Mouse (Mus musculus) G1E (cell line): ENCODE data around the gene Spint5. TPM values are rescaled to one million over a fixed set of nuclear protein-coding genes. Genes with fewer than 3 reads are reported as not detected.
A peak's percentile ranks its signal among the peaks of the same experiment; 100 is the strongest.

Source experiments
- ATAC-seq: 2 replicates; pipeline ENCODE4 v1.8.0; 2016; ENCODE audit warnings: mild to moderate bottlenecking; ENCODE audit not compliant: insufficient number of reproducible peaks, poor library complexity, low FRiP score, severe bottlenecking; ENCODE audit errors: extremely low read depth
- DNase-seq: peaks from one replicate; pipeline ENCODE4 v3.0.0; 2012; ENCODE audit warnings: low spot score
- H3K27me3 ChIP-seq: 2 replicates; pipeline ENCODE4 v1.6.1; 2012; ENCODE audit warnings: mild to moderate bottlenecking, low read length, inconsistent platforms; ENCODE audit not compliant: insufficient read depth
- H3K36me3 ChIP-seq: replicated peaks from 2 replicates; pipeline ENCODE3; 2012; ENCODE audit warnings: mild to moderate bottlenecking, inconsistent platforms
- H3K4me1 ChIP-seq: 2 replicates; pipeline ENCODE4 v1.6.1; 2012; ENCODE audit warnings: low read depth, low read length, inconsistent platforms, mixed read lengths; ENCODE audit not compliant: insufficient read depth
- H3K4me3 ChIP-seq: 2 replicates; pipeline ENCODE4 v1.5.1; 2012; ENCODE audit warnings: low read depth, mild to moderate bottlenecking, inconsistent platforms, low read length, moderate library complexity, mixed read lengths
- H3K9me3 ChIP-seq: replicated peaks from 2 replicates; pipeline ENCODE4 v1.6.1; 2012; ENCODE audit warnings: inconsistent platforms
- CTCF ChIP-seq: IDR thresholded peaks from 2 replicates; pipeline ENCODE4 v1.5.1; 2012; ENCODE audit warnings: low read depth, low read length, inconsistent platforms, mixed read lengths
- GATA1 ChIP-seq: IDR thresholded peaks from 2 replicates; pipeline ENCODE4 v1.6.1; 2012; ENCODE audit warnings: borderline replicate concordance, low read length, inconsistent platforms, mixed read lengths
- GATA2 ChIP-seq: IDR thresholded peaks from 2 replicates; pipeline ENCODE4 v1.6.1; 2012; ENCODE audit warnings: low read depth, low read length, inconsistent platforms, borderline replicate concordance
- POLR2AphosphoS5 ChIP-seq: IDR thresholded peaks from 2 replicates; pipeline ENCODE4 v1.6.1; 2012; ENCODE audit warnings: low read depth, low read length, inconsistent platforms; ENCODE audit not compliant: insufficient replicate concordance
- TAL1 ChIP-seq: conservative IDR thresholded peaks from 2 replicates; pipeline ENCODE4 v1.6.1; 2012; ENCODE audit warnings: low read depth, low read length, inconsistent platforms, mixed read lengths
- polyA plus RNA-seq: library from polyadenylated mRNA; stranded (reverse); fragments of >175 nt; gene quantifications from 2 replicates; pipeline ENCODE4 v1.2.3, GENCODE M21; 2012
- total RNA-seq, 2 experiments: library from RNA; stranded (forward) in 1 of 2; stranded (reverse) in 1 of 2; fragments of 200-1000 nt in 1 of 2; fragments of >200 nt in 1 of 2; fragmentation: Nextera tagmentation in 1 of 2; gene quantifications; 2 replicates each; pipeline ENCODE4 v1.2.3; 2014 to 2017

Gene Spint5
- total RNA-seq (2014; fragmentation: Nextera tagmentation) (not detected in 2 replicates), total RNA-seq (2017) (not detected in 2 replicates), polyA plus RNA-seq (not detected in 2 replicates)

DNA sequence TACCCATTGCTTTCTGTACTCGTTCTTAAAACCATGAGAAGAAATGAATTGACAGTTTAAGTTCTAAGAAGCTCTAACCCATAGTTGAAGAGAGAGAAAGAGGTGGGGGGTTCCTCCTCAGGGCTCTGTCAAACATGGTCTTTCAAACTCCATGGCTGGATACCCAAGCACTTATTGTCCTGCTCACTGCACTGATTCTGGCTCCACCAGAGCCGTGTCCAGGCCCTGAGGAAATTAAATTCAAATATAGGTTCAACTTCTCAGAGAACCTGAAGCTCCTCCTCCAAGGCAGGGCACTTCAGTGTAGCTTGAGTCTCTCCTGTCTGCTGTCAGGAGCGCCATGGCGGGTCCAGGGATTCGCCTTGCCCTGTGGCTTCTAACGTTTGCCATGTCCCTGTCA lies at the start of gene Spint5:
Gene Spint5, plus strand, starts transcription at position 301 of the 400 bp plus-strand sequence.
- Histone ChIP-seq H3K9me3 (no peaks in the 10 kb centered on the region), H3K36me3 (no peaks in the 10 kb centered on the region), H3K4me3 (no peak within 1 kb of the TSS), H3K27me3 (peaks cover 6% of the 10 kb centered on the region; the same call in 1 of the 2 replicates), H3K4me1 (no peaks in the 10 kb centered on the region)
- DNase-seq (no peak), ATAC-seq (no peak)
- TF ChIP-seq GATA1 (no peak), GATA2 (no peak), CTCF (no peak), POLR2AphosphoS5 (no peak)

GRCm38 (mm10) chr2:164670261-164670660 lies 44.8 kb upstream of the Spint5 start:
- Histone ChIP-seq H3K27me3 (no peaks in the 10 kb centered on the region), H3K36me3 (no peaks in the 10 kb centered on the region), H3K9me3 (peaks cover 9% of the 10 kb centered on the region), H3K4me3 (no peak overlapping the region), H3K4me1 (no peaks in the 10 kb centered on the region; the same call in 1 of the 2 replicates)
- TF ChIP-seq CTCF: no peak
- no peak for TF ChIP-seq POLR2AphosphoS5
- no peak for TF ChIP-seq TAL1
- no peak for TF ChIP-seq GATA1
- no peak for TF ChIP-seq GATA2
- ATAC-seq (no peak), DNase-seq (no peak)

DNA sequence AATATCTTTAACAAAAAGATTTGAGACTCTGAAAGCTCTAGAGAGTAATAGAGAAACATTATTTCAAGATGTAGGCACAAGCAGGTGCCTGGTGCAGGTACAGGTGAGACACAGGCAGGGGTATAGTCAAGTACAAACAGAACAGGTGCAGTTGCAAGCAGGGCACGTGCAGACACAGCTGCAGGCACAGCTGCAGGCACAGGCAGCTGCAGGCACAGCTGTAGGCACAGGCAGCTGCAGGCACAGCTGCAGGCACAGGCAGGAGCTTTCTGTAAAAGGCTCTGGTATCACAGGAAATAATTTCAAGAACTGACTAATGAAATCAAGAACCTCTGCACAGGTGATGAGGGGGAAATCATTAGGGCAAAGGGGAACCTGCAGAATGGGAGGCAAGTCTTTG lies 44.2 kb upstream of the Spint5 start:
- DNase-seq (no peak), ATAC-seq (no peak)
- H3K27me3 ChIP-seq: no peaks in the 10 kb centered on the region
- no peaks in the 10 kb centered on the region for H3K36me3 ChIP-seq
- no peak overlapping the region for H3K4me3 ChIP-seq
- no peak for TF ChIP-seq POLR2AphosphoS5
- no peak for TF ChIP-seq GATA1
- no peaks in the 10 kb centered on the region; the same call in 1 of the 2 replicates for H3K4me1 ChIP-seq
- H3K9me3 ChIP-seq: peaks cover 10% of the 10 kb centered on the region

DNA sequence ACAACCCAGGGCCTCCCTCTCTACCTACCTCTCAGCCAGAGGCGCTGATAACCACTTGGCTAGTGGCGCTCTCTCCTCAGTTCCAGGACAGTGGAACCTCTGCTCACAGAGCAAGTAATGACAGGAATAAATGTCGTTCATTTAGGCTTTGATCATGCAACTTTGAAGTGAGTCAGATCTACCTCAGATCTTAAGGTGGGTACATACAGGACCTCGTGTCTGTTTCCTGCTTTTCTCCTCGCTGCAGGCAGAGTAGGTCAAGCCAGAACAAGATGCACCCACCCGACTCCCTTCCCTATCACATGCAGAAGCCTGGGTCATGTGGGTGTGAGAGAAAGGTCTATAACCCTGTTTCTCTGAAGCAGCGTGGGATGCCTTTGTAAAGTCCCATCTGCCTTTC lies 41.1 kb upstream of the Spint5 start, which contains the start of gene Wfdc11:
Gene Wfdc11, minus strand, starts transcription at position 101 of the 400 bp plus-strand sequence.
- ATAC-seq (no peak), DNase-seq (no peak)
- no peaks in the 10 kb centered on the region for H3K36me3 ChIP-seq
- H3K27me3 ChIP-seq: no peaks in the 10 kb centered on the region
- peaks cover 4% of the 10 kb centered on the region for H3K4me1 ChIP-seq
- H3K4me3 ChIP-seq: no peak within 1 kb of the TSS
- TF ChIP-seq POLR2AphosphoS5 (no peak), GATA1 (no peak), CTCF (no peak), TAL1 (no peak), GATA2 (no peak)
- H3K9me3 ChIP-seq: peaks cover 5% of the 10 kb centered on the region; the same call in 1 of the 2 replicates

- ATAC-seq: no peak
- no peaks in the 10 kb centered on the region for H3K36me3 ChIP-seq
- TF ChIP-seq TAL1 (no peak), GATA2 (no peak), GATA1 (no peak), CTCF (no peak), POLR2AphosphoS5 (no peak)
- DNase-seq: no peak
- no peaks in the 10 kb centered on the region for H3K27me3 ChIP-seq
- peaks cover 7% of the 10 kb centered on the region for H3K4me1 ChIP-seq
- H3K9me3 ChIP-seq: peaks cover 5% of the 10 kb centered on the region; the same call in 1 of the 2 replicates
- no peak overlapping the region for H3K4me3 ChIP-seq
Measured at GRCm38 (mm10) chr2:164676103-164676502, 39.0 kb upstream of the Spint5 start.

GRCm38 (mm10) chr2:164676916-164677685 lies 38.0 kb upstream of the Spint5 start:
- Histone ChIP-seq H3K36me3 (no peaks in the 10 kb centered on the region), H3K4me3 (no peak overlapping the region), H3K4me1 (peaks cover 7% of the 10 kb centered on the region), H3K9me3 (peaks cover 5% of the 10 kb centered on the region; the same call in 1 of the 2 replicates), H3K27me3 (no peaks in the 10 kb centered on the region)
- peak; percentile 73; the same call in 1 of the 2 replicates for ATAC-seq
- no peak for DNase-seq
- TF ChIP-seq GATA2 (no peak), TAL1 (peak; percentile 33; the same call in 1 of the 2 replicates), GATA1 (no peak), CTCF (no peak)
